In the genomic region with DNA sequence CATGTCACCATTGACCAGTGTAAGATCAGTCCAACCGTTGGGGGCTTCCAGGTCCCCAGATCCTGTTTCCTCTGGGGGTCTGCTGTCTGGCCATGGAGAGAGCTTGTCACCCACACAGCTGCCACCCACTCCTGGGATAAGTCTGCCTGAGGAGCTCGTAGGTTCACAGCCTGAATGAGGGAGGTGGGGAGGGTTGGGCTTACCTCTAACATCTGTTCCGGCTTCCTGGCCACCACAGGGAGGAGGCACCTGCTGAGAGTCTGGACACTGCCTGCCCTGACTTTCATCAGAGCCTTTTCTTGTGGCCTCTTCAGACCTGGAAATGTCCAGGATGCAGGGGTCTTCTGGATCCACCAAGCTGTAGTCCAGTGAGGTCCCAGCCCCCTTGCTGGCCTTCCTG, we compare ENCODE assay signal across 11 mouse cellular contexts. TPM values are rescaled to one million over a fixed set of nuclear protein-coding genes. Genes with fewer than 3 reads are reported as not detected.
DNase-seq lines count a peak whose midpoint lies in the region; ATAC-seq and TF ChIP-seq lines count a peak whose summit lies in the region.
"Had no signal": no experiment of that assay in that cellular context is flagged by ENCODE, and none has a peak within 500 bp of the region (broad histone marks: within the 10 kb centered on the region; RNA-seq: fewer than 3 reads in every experiment).

No protein-coding gene starts in this region.

- no peak for ATAC-seq in liver, embryonic 15.5 days (ENCODE audit: insufficient read depth)

- no peak for TF ChIP-seq CTCF in liver, adult 2 months (IDR thresholded peaks at IDR 0.05; ENCODE audit: low read depth, low read length)

- WGBS in liver, adult 2 months: 13% methylated on average over 3 of the region's 3 CpGs
- WGBS in liver, embryonic 15.5 days (ENCODE audit: insufficient replicate concordance): 36% methylated on average over 3 of the region's 3 CpGs

- peak overlapping the region; percentile 73 for H3K9ac ChIP-seq in liver, adult 2 months (ENCODE audit: low read depth, low read length)
- H3K9ac ChIP-seq in liver, embryonic 15.5 days: no peak overlapping the region
- H3K9ac ChIP-seq: hindbrain, embryonic 15.5 days; neural tube, embryonic 15.5 days had no signal

- H3K9me3 ChIP-seq in liver, embryonic 15.5 days (replicated peaks): no peaks in the 10 kb centered on the region
- H3K9me3 ChIP-seq: hindbrain, embryonic 15.5 days; neural tube, embryonic 15.5 days had no signal

- peaks cover 30% of the 10 kb centered on the region for H3K4me1 ChIP-seq in liver, adult 2 months (ENCODE audit: control insufficient read depth, insufficient read depth, low read length)
- H3K4me1 ChIP-seq in brown adipose tissue, adult 24 weeks (ENCODE audit: control insufficient read depth, insufficient read depth, insufficient read length, low read length): peaks cover 6% of the 10 kb centered on the region
- H3K4me1 ChIP-seq in liver, embryonic 15.5 days (replicated peaks): no peaks in the 10 kb centered on the region

- H3K79me2 ChIP-seq in liver, adult 2 months (ENCODE audit: control insufficient read depth, insufficient read depth, low read length): peaks cover 10% of the 10 kb centered on the region; the same call in 1 of the 2 replicates

- no peak for TF ChIP-seq POLR2A in liver, adult 2 months (IDR thresholded peaks at IDR 0.05; ENCODE audit: extremely low read depth, insufficient read depth, low read length)

- peak overlapping the region; percentile 46 for H3K4me2 ChIP-seq in liver, embryonic 15.5 days
- H3K4me2 ChIP-seq: hindbrain, embryonic 15.5 days; neural tube, embryonic 15.5 days had no signal

- H3K36me3 ChIP-seq in liver, adult 2 months (ENCODE audit: control insufficient read depth, insufficient read depth, low read length): no peaks in the 10 kb centered on the region
- H3K36me3 ChIP-seq in liver, embryonic 15.5 days (replicated peaks): no peaks in the 10 kb centered on the region
- H3K36me3 ChIP-seq: hindbrain, embryonic 15.5 days; neural tube, embryonic 15.5 days had no signal

- peak overlapping the region; percentile 88 for H3K27ac ChIP-seq in liver, adult 2 months (replicated peaks; ENCODE audit: insufficient read depth, low read depth, low read length)
- H3K27ac ChIP-seq in brown adipose tissue, adult 24 weeks (replicated peaks; ENCODE audit: low read depth, low read length): peak overlapping the region; percentile 53
- H3K27ac ChIP-seq in liver, embryonic 15.5 days (replicated peaks): peak overlapping the region; percentile 24; the same call in 1 of the 2 replicates
- H3K27ac ChIP-seq: neural tube, embryonic 15.5 days had no signal

- H3K27me3 ChIP-seq in liver, adult 2 months (ENCODE audit: control insufficient read depth, insufficient read depth, low read length): no peaks in the 10 kb centered on the region
- no peaks in the 10 kb centered on the region for H3K27me3 ChIP-seq in liver, embryonic 15.5 days
- H3K27me3 ChIP-seq: hindbrain, embryonic 15.5 days; neural tube, embryonic 15.5 days had no signal

- peak overlapping the region; percentile 64 for H3K4me3 ChIP-seq in liver, adult 2 months (ENCODE audit: insufficient read depth, low read depth, low read length)
- H3K4me3 ChIP-seq in brown adipose tissue, adult 24 weeks (ENCODE audit: insufficient read depth, low read depth, low read length): peak overlapping the region; percentile 68
- peak overlapping the region; percentile 24 for H3K4me3 ChIP-seq in liver, embryonic 15.5 days (replicated peaks)
- H3K4me3 ChIP-seq: erythroblast, embryonic 14.5 days; hindbrain, embryonic 15.5 days; neural tube, embryonic 15.5 days had no signal

- DNase-seq in liver, adult 2 months (ENCODE audit: extremely low read depth, low read depth, low spot score): peak; percentile 32
- DNase-seq in liver: no peak
- DNase-seq in kidney, adult 11 months: peak; percentile 63
- no peak for DNase-seq in adrenal gland, postnatal 36 days
- no peak for DNase-seq in right cerebral cortex, postnatal 25 days
- DNase-seq: thymus, postnatal 36 days had no signal

RNA-seq across cellular contexts. Expression of a gene that starts 0.8 kb away (rescaled TPM):
- 5.2 and 6.8 TPM in 2 replicates for total RNA-seq in liver, adult 2 months (2014; rRNA removed)
- polyA plus RNA-seq in liver, adult 2 months (2012; rRNA removed): 4.4 and 7.8 TPM in 2 replicates
- 79.8 and 109 TPM in 2 replicates for polyA plus RNA-seq in brown adipose tissue, adult 24 weeks (2012; ENCODE audit: insufficient read depth, insufficient read length, missing spikeins)
- polyA plus RNA-seq in liver, embryonic 15.5 days (2015; fragmentation: Nextera tagmentation; extraction: Ambion mirVana): 0.52 and 0.71 TPM in 2 replicates
- total RNA-seq in adrenal gland, postnatal 36 days (2021): 10 to 100 TPM; 12.5 to 16.8 TPM
- polyA plus RNA-seq: erythroblast, embryonic 14.5 days had no signal

Comparison
In these comparisons a context has a peak if more than half of its experiments do, and no peak if none do; other contexts are left out.
1. DNase-seq: peak in liver, adult 2 months (single experiment) and kidney, adult 11 months (single experiment); none in liver (single experiment), adrenal gland, postnatal 36 days (0 of 2) and right cerebral cortex, postnatal 25 days (single experiment).
2. H3K27ac ChIP-seq: peak in every context shown above with its lines; median percentile 88 in liver, adult 2 months; 53 in brown adipose tissue, adult 24 weeks; 24 in liver, embryonic 15.5 days.
3. Peak in every context shown above with its lines, with median percentiles within 50 percentile points of each other: H3K4me3 ChIP-seq.